Mouse (Mus musculus) forebrain, embryonic 12.5 days (tissue): ENCODE data around the gene Gpc6. TPM values are rescaled to one million over a fixed set of nuclear protein-coding genes. Genes with fewer than 3 reads are reported as not detected.
A peak's percentile ranks its signal among the peaks of the same experiment; 100 is the strongest.
"Not testable (repeated sequence)": the region's sequence is repeated elsewhere in the genome, so short reads cannot be mapped to it uniquely, and the experiment has no call there.

Experiments used
- ATAC-seq: fragments of 200-750 bp; cut with Nextera tagmentation; 2 replicates; pipeline ENCODE4 v1.8.0; 2017; ENCODE audit warnings: moderate TSS enrichment; ENCODE audit not compliant: low FRiP score
- H3K27ac ChIP-seq: fragments of 300-500 bp; sonication (generic); 2 replicates; pipeline ENCODE4 v1.5.1; 2016; ENCODE audit warnings: mild to moderate bottlenecking
- H3K27me3 ChIP-seq: fragments of 300-500 bp; sonication (generic); 2 replicates; pipeline ENCODE4 v1.6.1; 2016; ENCODE audit warnings: mild to moderate bottlenecking
- H3K36me3 ChIP-seq: fragments of 300-500 bp; sonication (generic); replicated peaks from 2 replicates; pipeline ENCODE4 v1.6.1; 2016; ENCODE audit warnings: mild to moderate bottlenecking
- H3K4me1 ChIP-seq: fragments of 300-500 bp; sonication (generic); 2 replicates; pipeline ENCODE4 v1.6.1; 2016
- H3K4me2 ChIP-seq: fragments of 300-500 bp; sonication (generic); 2 replicates; pipeline ENCODE4 v1.6.1; 2016; ENCODE audit warnings: mild to moderate bottlenecking, moderate library complexity
- H3K4me3 ChIP-seq: fragments of 300-500 bp; sonication (generic); replicated peaks from 2 replicates; pipeline ENCODE4 v1.5.1; 2016; ENCODE audit warnings: mild to moderate bottlenecking
- H3K9ac ChIP-seq: fragments of 300-500 bp; sonication (generic); 2 replicates; pipeline ENCODE4 v1.6.1; 2016; ENCODE audit warnings: mild to moderate bottlenecking
- H3K9me3 ChIP-seq: fragments of 300-500 bp; sonication (generic); 2 replicates; pipeline ENCODE4 v1.6.1; 2016
- WGBS: fragments of 180-500 bp; shearing (Covaris S2); methylation state at CpG from one replicate; pipeline ENCODE4 v1.1.7; 2016; 5-methylcytosine and 5-hydroxymethylcytosine counted together
- polyA plus RNA-seq: library from polyadenylated mRNA; unstranded; fragments of >200 nt; fragmentation: Nextera tagmentation; extraction: Ambion mirVana; gene quantifications from 2 replicates; pipeline ENCODE4 v1.2.1, GENCODE M21; 2016

The Gpc6 gene
- polyA plus RNA-seq, 1 experiment from 2014 or later, result 37.7 TPM

GRCm38 (mm10) chr14:117408525-117408835, 483.4 kb downstream of the Gpc6 start:
- no peaks in the 10 kb centered on the region for H3K36me3 ChIP-seq
- H3K4me2 ChIP-seq, result no peak overlapping the region
- no peaks in the 10 kb centered on the region for H3K27me3 ChIP-seq
- H3K9ac ChIP-seq, result no peak overlapping the region
- no peak overlapping the region for H3K4me3 ChIP-seq
- H3K4me1 ChIP-seq, result no peaks in the 10 kb centered on the region
- no peaks in the 10 kb centered on the region for H3K9me3 ChIP-seq
- no peak for ATAC-seq
- WGBS, result 74% methylated on average over 3 of the region's 3 CpGs
- H3K27ac ChIP-seq, result no peak overlapping the region

DNA sequence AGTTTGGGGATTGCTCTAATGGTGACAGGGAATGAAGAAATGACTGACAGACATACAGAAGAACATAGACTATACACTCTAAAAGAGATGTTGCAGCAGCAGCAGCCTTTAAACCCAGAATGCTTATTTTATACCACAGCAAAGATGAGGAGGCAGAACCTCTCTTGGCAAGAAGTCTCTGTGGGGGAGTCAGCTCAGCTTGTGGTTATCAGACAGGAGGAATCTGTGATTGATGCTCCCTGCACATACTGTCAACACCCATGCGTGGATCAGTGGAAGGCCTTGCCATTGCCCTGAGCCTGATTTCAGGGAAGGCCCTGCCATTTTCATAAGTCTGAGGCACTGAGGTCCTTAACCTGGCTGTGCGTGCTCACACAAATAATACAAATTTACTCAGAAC, 484.7 kb downstream of the Gpc6 start:
- Histone ChIP-seq H3K9me3 (no peaks in the 10 kb centered on the region), H3K4me3 (no peak overlapping the region), H3K27ac (no peak overlapping the region), H3K4me2 (no peak overlapping the region), H3K4me1 (no peaks in the 10 kb centered on the region), H3K36me3 (no peaks in the 10 kb centered on the region), H3K27me3 (no peaks in the 10 kb centered on the region), H3K9ac (no peak overlapping the region)
- ATAC-seq, result no peak
- 93% methylated on average over 2 of the region's 2 CpGs for WGBS

DNA sequence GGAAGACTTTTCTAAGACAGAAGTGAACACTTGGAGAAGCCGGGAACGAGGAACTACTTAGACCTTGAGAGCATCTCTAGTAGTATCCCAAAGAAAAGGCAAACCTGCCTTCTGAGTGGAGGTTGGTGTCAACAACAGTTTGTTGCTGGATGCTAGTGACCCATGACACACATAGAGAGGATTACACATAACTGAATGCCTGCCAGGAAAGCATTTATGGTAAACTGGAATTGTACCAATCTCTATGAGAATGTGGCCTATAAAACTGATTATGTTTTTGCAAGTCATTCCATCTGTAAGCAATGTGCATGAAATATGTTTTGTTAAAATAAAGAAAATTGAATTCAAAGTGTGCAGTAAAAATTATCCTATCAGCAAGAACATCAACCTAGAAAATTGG, 485.4 kb downstream of the Gpc6 start:
- Histone ChIP-seq H3K27ac (no peak overlapping the region), H3K4me2 (no peak overlapping the region), H3K4me1 (no peaks in the 10 kb centered on the region), H3K36me3 (no peaks in the 10 kb centered on the region), H3K4me3 (no peak overlapping the region), H3K27me3 (no peaks in the 10 kb centered on the region), H3K9me3 (no peaks in the 10 kb centered on the region), H3K9ac (no peak overlapping the region)
- ATAC-seq, result no peak
- WGBS, result 94% methylated on average over 2 of the region's 2 CpGs

GRCm38 (mm10) chr14:117415045-117415444, 489.9 kb downstream of the Gpc6 start:
- Histone ChIP-seq H3K4me2 (no peak overlapping the region), H3K36me3 (no peaks in the 10 kb centered on the region), H3K9me3 (no peaks in the 10 kb centered on the region), H3K4me1 (no peaks in the 10 kb centered on the region), H3K27ac (no peak overlapping the region), H3K4me3 (no peak overlapping the region), H3K27me3 (no peaks in the 10 kb centered on the region), H3K9ac (no peak overlapping the region)
- no peak for ATAC-seq

- Histone ChIP-seq H3K4me2 (no peak overlapping the region), H3K36me3 (no peaks in the 10 kb centered on the region), H3K27ac (no peak overlapping the region), H3K4me3 (no peak overlapping the region), H3K4me1 (no peaks in the 10 kb centered on the region), H3K27me3 (no peaks in the 10 kb centered on the region), H3K9me3 (peaks cover 3% of the 10 kb centered on the region; the same call in 1 of the 2 replicates), H3K9ac (no peak overlapping the region)
- 73% methylated on average over 6 of the region's 6 CpGs for WGBS
- ATAC-seq, result no peak
These were observed 494.6 kb downstream of the Gpc6 start for GRCm38 (mm10) chr14:117419561-117420218.

DNA sequence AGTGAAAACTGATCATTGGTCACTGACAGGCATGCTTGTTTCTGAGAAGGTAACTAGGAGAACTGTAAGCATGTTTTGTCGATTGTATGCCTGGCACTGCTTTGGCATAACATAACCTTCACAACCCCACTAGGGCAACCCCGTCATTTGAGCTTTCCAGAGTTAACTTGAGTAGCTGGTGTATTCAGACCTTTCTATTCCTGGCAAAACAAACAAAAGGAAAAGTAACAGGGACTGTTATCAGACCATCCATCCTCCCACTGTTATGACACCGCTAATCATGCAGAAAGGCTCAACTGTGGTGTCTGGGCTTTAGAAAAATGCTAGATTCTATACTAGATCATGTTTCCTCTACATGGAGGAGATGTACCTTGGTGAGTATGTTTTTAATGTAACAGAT, 496.1 kb downstream of the Gpc6 start:
- no peak overlapping the region for H3K9ac ChIP-seq
- ATAC-seq, result no peak

DNA sequence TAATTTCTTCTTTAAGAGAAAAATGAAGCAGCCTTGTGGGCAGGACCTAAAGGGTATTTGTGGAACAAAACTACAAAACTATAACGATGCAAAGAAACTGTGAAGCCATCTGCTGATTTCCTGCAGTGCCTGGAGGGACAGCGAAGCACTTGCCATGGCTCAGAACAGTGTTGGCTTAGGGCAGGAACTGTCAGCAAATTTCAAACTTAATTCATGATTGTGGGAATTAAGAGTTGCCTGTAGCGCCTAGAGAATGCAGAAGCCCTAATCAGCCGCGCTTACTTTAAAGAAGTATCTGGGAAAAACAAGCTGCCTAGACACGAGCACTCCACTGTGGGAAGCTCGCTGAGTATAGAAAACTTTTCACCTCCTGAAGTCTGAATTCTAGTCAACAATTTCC, 501.0 kb downstream of the Gpc6 start:
- H3K36me3 ChIP-seq, result no peaks in the 10 kb centered on the region
- no peaks in the 10 kb centered on the region for H3K27me3 ChIP-seq
- peaks cover 3% of the 10 kb centered on the region; the same call in 1 of the 2 replicates for H3K9me3 ChIP-seq
- no peak overlapping the region for H3K27ac ChIP-seq
- no peak overlapping the region for H3K9ac ChIP-seq
- no peak for ATAC-seq
- 23% methylated on average over 7 of the region's 7 CpGs for WGBS
- no peak overlapping the region for H3K4me3 ChIP-seq
- no peak overlapping the region for H3K4me2 ChIP-seq
- peaks cover 13% of the 10 kb centered on the region for H3K4me1 ChIP-seq

More for the DNA sequence above, 496.1 kb downstream of the Gpc6 start:
- Histone ChIP-seq H3K4me1 (peaks cover 5% of the 10 kb centered on the region), H3K4me3 (no peak overlapping the region), H3K27me3 (no peaks in the 10 kb centered on the region), H3K27ac (no peak overlapping the region), H3K4me2 (no peak overlapping the region), H3K36me3 (no peaks in the 10 kb centered on the region), H3K9me3 (peaks cover 3% of the 10 kb centered on the region; the same call in 1 of the 2 replicates)
- 86% methylated on average over 3 of the region's 3 CpGs for WGBS

GRCm38 (mm10) chr14:117427776-117428175, 502.7 kb downstream of the Gpc6 start:
- 48% methylated on average over 3 of the region's 3 CpGs for WGBS
- H3K36me3 ChIP-seq, result no peaks in the 10 kb centered on the region

GRCm38 (mm10) chr14:117435739-117436138, 510.6 kb downstream of the Gpc6 start:
- no peak for ATAC-seq
- Histone ChIP-seq H3K9me3 (no peaks in the 10 kb centered on the region), H3K9ac (no peak overlapping the region), H3K36me3 (no peaks in the 10 kb centered on the region), H3K4me2 (no peak overlapping the region), H3K4me3 (no peak overlapping the region), H3K4me1 (no peaks in the 10 kb centered on the region), H3K27me3 (no peaks in the 10 kb centered on the region), H3K27ac (no peak overlapping the region)
- 91% methylated on average over 13 of the region's 13 CpGs for WGBS

More at GRCm38 (mm10) chr14:117427776-117428175, 502.7 kb downstream of the Gpc6 start:
- H3K4me1 ChIP-seq, result peaks cover 13% of the 10 kb centered on the region
- H3K9ac ChIP-seq, result no peak overlapping the region
- ATAC-seq, result no peak
- no peaks in the 10 kb centered on the region for H3K27me3 ChIP-seq
- H3K4me2 ChIP-seq, result no peak overlapping the region
- H3K27ac ChIP-seq, result no peak overlapping the region
- H3K9me3 ChIP-seq, result no peaks in the 10 kb centered on the region
- no peak overlapping the region for H3K4me3 ChIP-seq

GRCm38 (mm10) chr14:117446675-117447231, 521.6 kb downstream of the Gpc6 start:
- H3K27ac ChIP-seq, H3K4me3 ChIP-seq, ATAC-seq, H3K4me2 ChIP-seq, H3K9ac ChIP-seq, H3K9me3 ChIP-seq, H3K4me1 ChIP-seq, H3K36me3 ChIP-seq, H3K27me3 ChIP-seq: not testable (repeated sequence)
- WGBS, result 96% methylated on average over 2 of the region's 2 CpGs

DNA sequence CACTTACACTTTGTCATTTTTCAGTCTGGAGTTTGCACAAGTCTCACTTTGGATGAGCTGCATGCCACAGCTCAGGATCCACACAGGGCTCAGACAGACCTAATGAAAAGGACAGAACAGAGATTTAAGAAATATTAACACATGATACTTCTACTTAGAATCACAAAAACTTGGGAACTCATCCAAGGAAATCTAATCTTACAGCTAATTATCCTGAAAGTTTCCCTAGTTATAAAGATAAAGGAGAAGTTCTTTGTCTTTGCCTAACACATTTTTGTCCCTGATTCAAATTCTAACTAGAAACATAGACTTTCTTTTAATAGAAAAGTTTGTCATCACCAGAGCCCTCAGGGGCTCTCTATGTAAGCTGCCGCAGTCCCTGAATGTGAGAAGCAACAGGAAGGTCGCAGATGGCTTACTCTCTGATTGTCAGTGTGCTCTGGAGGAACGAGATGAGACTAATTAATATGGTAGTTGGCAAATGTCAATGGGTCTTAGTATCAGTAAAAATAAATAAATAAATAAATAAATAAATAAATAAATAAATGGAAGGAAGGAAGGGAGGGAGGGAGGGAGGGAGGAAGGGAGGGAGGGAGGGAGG, 526.4 kb downstream of the Gpc6 start:
- ATAC-seq, result no peak; the same call in 1 of the 2 replicates
- Histone ChIP-seq H3K36me3 (no peaks in the 10 kb centered on the region), H3K9me3 (no peaks in the 10 kb centered on the region), H3K27me3 (no peaks in the 10 kb centered on the region), H3K4me2 (no peak overlapping the region), H3K4me1 (0 out of 2 replicates have a peak, but pooled peaks cover 2% of the 10 kb centered on the region), H3K4me3 (no peak overlapping the region), H3K27ac (no peak overlapping the region), H3K9ac (no peak overlapping the region)
- WGBS, result 29% methylated on average over 3 of the region's 3 CpGs

DNA sequence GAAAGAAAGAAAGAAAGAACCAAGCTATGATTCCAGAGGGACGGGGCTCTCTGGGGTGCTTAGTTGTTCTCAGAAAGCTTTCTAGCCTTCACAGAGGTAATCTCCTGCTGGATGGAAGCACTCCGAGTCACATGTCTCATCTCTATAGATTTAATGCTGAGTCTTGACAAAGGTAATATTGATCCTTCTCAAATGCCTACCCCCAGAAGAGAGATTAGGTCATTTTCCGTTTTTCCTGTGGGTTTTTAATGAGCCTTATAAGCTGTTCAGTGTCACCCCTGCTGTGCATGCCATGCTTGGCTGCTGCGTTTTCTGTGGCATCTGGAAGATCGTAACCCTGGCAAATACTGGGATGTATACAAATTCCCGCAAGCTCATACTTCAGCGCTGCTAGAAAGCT, 527.0 kb downstream of the Gpc6 start:
- Histone ChIP-seq H3K9me3 (no peaks in the 10 kb centered on the region), H3K27me3 (no peaks in the 10 kb centered on the region), H3K4me2 (no peak overlapping the region), H3K4me1 (0 out of 2 replicates have a peak, but pooled peaks cover 2% of the 10 kb centered on the region), H3K27ac (no peak overlapping the region), H3K36me3 (no peaks in the 10 kb centered on the region), H3K4me3 (no peak overlapping the region), H3K9ac (no peak overlapping the region)
- 28% methylated on average over 7 of the region's 7 CpGs for WGBS
- peak; percentile 51; the same call in 1 of the 2 replicates for ATAC-seq

DNA sequence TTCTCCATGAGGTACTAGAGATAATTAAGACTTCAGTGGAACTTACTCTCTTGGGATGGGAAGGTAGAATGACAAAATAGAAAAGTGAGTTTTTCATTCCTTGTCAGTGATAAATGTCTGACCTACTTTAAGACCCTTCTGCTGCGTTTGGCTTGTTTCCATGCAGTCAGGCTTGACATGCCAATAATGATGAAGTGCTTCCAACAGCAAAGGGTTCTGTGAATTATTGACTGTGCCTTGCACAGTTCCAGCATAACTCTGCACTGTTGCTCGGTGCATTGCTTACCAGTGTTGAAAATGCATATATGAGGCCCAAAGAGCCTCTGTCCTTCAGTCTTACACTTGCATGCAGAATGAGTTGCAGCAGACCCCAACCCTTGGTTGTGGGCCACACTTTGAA, 548.3 kb downstream of the Gpc6 start:
- H3K4me3 ChIP-seq, result no peak overlapping the region
- ATAC-seq, result no peak
- 95% methylated on average over 2 of the region's 2 CpGs for WGBS
- no peak overlapping the region for H3K27ac ChIP-seq
- no peaks in the 10 kb centered on the region for H3K9me3 ChIP-seq
- no peaks in the 10 kb centered on the region for H3K4me1 ChIP-seq
- no peak overlapping the region for H3K4me2 ChIP-seq
- no peaks in the 10 kb centered on the region for H3K36me3 ChIP-seq
- no peaks in the 10 kb centered on the region for H3K27me3 ChIP-seq
- no peak overlapping the region for H3K9ac ChIP-seq
